Mouse (Mus musculus) G1E (cell line): Measurements from ENCODE around the gene Mrps35. TPM values are rescaled to one million over a fixed set of nuclear protein-coding genes. Genes with fewer than 3 reads are reported as not detected.

ENCODE experiments used
- ATAC-seq: 2 replicates; pipeline ENCODE4 v1.8.0; 2016; ENCODE audit warnings: mild to moderate bottlenecking; ENCODE audit not compliant: insufficient number of reproducible peaks, poor library complexity, low FRiP score, severe bottlenecking; ENCODE audit errors: extremely low read depth
- DNase-seq: peaks from one replicate; pipeline ENCODE4 v3.0.0; 2012; ENCODE audit warnings: low spot score
- H3K27me3 ChIP-seq: 2 replicates; pipeline ENCODE4 v1.6.1; 2012; ENCODE audit warnings: mild to moderate bottlenecking, low read length, inconsistent platforms; ENCODE audit not compliant: insufficient read depth
- H3K36me3 ChIP-seq: replicated peaks from 2 replicates; pipeline ENCODE3; 2012; ENCODE audit warnings: mild to moderate bottlenecking, inconsistent platforms
- H3K4me1 ChIP-seq: 2 replicates; pipeline ENCODE4 v1.6.1; 2012; ENCODE audit warnings: low read depth, low read length, inconsistent platforms, mixed read lengths; ENCODE audit not compliant: insufficient read depth
- H3K4me3 ChIP-seq: 2 replicates; pipeline ENCODE4 v1.5.1; 2012; ENCODE audit warnings: low read depth, mild to moderate bottlenecking, inconsistent platforms, low read length, moderate library complexity, mixed read lengths
- H3K9me3 ChIP-seq: replicated peaks from 2 replicates; pipeline ENCODE4 v1.6.1; 2012; ENCODE audit warnings: inconsistent platforms
- CTCF ChIP-seq: IDR thresholded peaks from 2 replicates; pipeline ENCODE4 v1.5.1; 2012; ENCODE audit warnings: low read depth, low read length, inconsistent platforms, mixed read lengths
- GATA1 ChIP-seq: IDR thresholded peaks from 2 replicates; pipeline ENCODE4 v1.6.1; 2012; ENCODE audit warnings: borderline replicate concordance, low read length, inconsistent platforms, mixed read lengths
- GATA2 ChIP-seq: IDR thresholded peaks from 2 replicates; pipeline ENCODE4 v1.6.1; 2012; ENCODE audit warnings: low read depth, low read length, inconsistent platforms, borderline replicate concordance
- POLR2AphosphoS5 ChIP-seq: IDR thresholded peaks from 2 replicates; pipeline ENCODE4 v1.6.1; 2012; ENCODE audit warnings: low read depth, low read length, inconsistent platforms; ENCODE audit not compliant: insufficient replicate concordance
- TAL1 ChIP-seq: conservative IDR thresholded peaks from 2 replicates; pipeline ENCODE4 v1.6.1; 2012; ENCODE audit warnings: low read depth, low read length, inconsistent platforms, mixed read lengths
- polyA plus RNA-seq: library from polyadenylated mRNA; stranded (reverse); fragments of >175 nt; gene quantifications from 2 replicates; pipeline ENCODE4 v1.2.3, GENCODE M21; 2012
- total RNA-seq, 2 experiments: library from RNA; stranded (forward) in 1 of 2; stranded (reverse) in 1 of 2; fragments of 200-1000 nt in 1 of 2; fragments of >200 nt in 1 of 2; fragmentation: Nextera tagmentation in 1 of 2; gene quantifications; 2 replicates each; pipeline ENCODE4 v1.2.3; 2014 to 2017

The Mrps35 gene
- total and polyA plus RNA-seq, 3 experiments = 17.6 to 95.4 (median 46.1) TPM

DNA sequence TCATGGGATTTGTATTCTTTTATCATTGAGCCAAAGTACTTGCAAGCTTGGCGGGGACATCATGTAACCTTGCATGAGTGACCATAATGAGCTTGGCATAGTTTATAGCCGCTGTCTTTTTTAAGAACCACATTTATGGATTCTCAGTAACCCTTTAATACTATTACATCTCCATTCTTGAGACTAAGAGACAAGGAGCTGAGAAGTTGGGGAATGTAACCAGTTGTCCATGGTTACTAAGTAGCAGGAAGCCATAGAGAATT, 19.5 kb upstream of the Mrps35 start:
- DNase-seq = no peak
- Histone ChIP-seq H3K27me3 (no peaks in the 10 kb centered on the region), H3K4me1 (no peaks in the 10 kb centered on the region), H3K36me3 (no peaks in the 10 kb centered on the region), H3K4me3 (no peak overlapping the region), H3K9me3 (no peaks in the 10 kb centered on the region)
- TF ChIP-seq CTCF = no peak
- TF ChIP-seq GATA1 = no peak
- TF ChIP-seq GATA2 = no peak
- TF ChIP-seq TAL1 = no peak
- no peak for TF ChIP-seq POLR2AphosphoS5
- ATAC-seq = no peak

DNA sequence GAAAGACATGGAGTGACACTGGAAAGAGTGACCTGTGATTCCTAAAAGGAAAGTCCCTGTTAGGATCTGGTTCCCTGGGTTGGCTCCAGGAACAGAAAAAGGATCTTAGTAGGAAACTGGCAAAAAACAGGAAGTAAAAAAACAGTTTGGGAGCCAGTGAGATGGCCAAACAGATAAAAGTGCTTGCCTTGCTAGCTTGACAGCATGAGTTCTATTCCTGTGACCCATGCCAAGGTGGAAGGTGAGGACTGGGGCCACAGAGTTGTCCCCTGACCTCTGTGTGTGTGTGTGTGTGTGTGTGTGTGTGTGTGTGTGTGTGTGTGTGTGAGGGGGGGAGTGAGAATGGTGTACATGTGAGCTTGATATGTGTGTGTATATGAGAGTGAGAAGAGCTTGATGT, 19.0 kb upstream of the Mrps35 start:
- no peak for ATAC-seq
- Histone ChIP-seq H3K4me1 (no peaks in the 10 kb centered on the region), H3K9me3 (no peaks in the 10 kb centered on the region), H3K36me3 (no peaks in the 10 kb centered on the region), H3K27me3 (no peaks in the 10 kb centered on the region), H3K4me3 (no peak overlapping the region)
- DNase-seq = no peak
- no peak for TF ChIP-seq TAL1
- no peak for TF ChIP-seq GATA2

- Histone ChIP-seq H3K27me3 (no peaks in the 10 kb centered on the region), H3K4me1 (no peaks in the 10 kb centered on the region), H3K4me3 (no peak overlapping the region), H3K9me3 (no peaks in the 10 kb centered on the region), H3K36me3 (no peaks in the 10 kb centered on the region)
- DNase-seq (no peak), ATAC-seq (no peak)
- TF ChIP-seq TAL1 = no peak
- TF ChIP-seq GATA1 = no peak
- TF ChIP-seq POLR2AphosphoS5 = no peak
- no peak for TF ChIP-seq CTCF
- no peak for TF ChIP-seq GATA2
These were observed 17.8 kb upstream of the Mrps35 start for GRCm38 (mm10) chr6:147024761-147025160.

- DNase-seq = no peak
- no peak for ATAC-seq
- Histone ChIP-seq H3K36me3 (no peaks in the 10 kb centered on the region), H3K4me1 (no peaks in the 10 kb centered on the region), H3K9me3 (no peaks in the 10 kb centered on the region), H3K4me3 (no peak overlapping the region), H3K27me3 (peaks cover 9% of the 10 kb centered on the region)
- TF ChIP-seq GATA2 (no peak), GATA1 (no peak), TAL1 (no peak), POLR2AphosphoS5 (no peak), CTCF (no peak)
These were observed 14.2 kb upstream of the Mrps35 start for GRCm38 (mm10) chr6:147028396-147028795.

DNA sequence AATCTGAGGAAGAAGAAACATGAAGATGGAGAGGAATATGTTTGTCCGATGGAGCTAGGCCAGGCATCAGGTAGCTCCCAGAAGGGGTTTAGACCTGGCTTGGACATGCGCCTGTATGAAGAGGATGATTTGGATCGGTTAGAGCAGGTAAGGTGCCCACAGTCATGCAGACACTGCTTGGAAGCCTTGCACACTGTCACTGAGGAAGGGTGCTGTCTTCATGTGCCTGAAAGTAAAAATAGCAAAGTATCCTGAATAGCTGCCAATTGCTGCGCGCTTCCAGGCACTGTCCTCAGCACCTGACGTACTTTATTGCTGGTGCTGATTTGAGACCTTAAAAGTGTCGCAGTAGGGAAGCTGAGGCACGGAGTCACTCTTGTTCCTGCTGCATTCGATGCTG, 13.0 kb upstream of the Mrps35 start:
- Histone ChIP-seq H3K27me3 (peaks cover 13% of the 10 kb centered on the region), H3K4me1 (no peaks in the 10 kb centered on the region), H3K4me3 (no peak overlapping the region), H3K36me3 (no peaks in the 10 kb centered on the region), H3K9me3 (no peaks in the 10 kb centered on the region)
- no peak for DNase-seq
- ATAC-seq = no peak
- no peak for TF ChIP-seq CTCF
- TF ChIP-seq POLR2AphosphoS5 = no peak
- no peak for TF ChIP-seq GATA2
- TF ChIP-seq TAL1 = no peak
- TF ChIP-seq GATA1 = no peak

- no peak for DNase-seq
- no peaks in the 10 kb centered on the region for H3K36me3 ChIP-seq
- H3K4me3 ChIP-seq = no peak overlapping the region
- TF ChIP-seq TAL1 (no peak), POLR2AphosphoS5 (no peak), CTCF (no peak), GATA2 (no peak), GATA1 (no peak)
- H3K27me3 ChIP-seq = peaks cover 14% of the 10 kb centered on the region
- ATAC-seq = no peak
- H3K9me3 ChIP-seq = no peaks in the 10 kb centered on the region
- H3K4me1 ChIP-seq = no peaks in the 10 kb centered on the region
These were observed 12.3 kb upstream of the Mrps35 start for GRCm38 (mm10) chr6:147030096-147030885.
